Mouse (Mus musculus) right cerebral cortex, postnatal 36 days (tissue): ENCODE data around the gene Ogdh.
"Not testable (repeated sequence)": the region's sequence is repeated elsewhere in the genome, so short reads cannot be mapped to it uniquely, and the experiment has no call there.

Experiments
- DNase-seq, 2 experiments: peaks; one replicate each; pipeline ENCODE4 v3.0.0; 2022; ENCODE audit warnings: low spot score in 2 of 2, mixed read lengths in 1 of 2

Ogdh gene

DNA sequence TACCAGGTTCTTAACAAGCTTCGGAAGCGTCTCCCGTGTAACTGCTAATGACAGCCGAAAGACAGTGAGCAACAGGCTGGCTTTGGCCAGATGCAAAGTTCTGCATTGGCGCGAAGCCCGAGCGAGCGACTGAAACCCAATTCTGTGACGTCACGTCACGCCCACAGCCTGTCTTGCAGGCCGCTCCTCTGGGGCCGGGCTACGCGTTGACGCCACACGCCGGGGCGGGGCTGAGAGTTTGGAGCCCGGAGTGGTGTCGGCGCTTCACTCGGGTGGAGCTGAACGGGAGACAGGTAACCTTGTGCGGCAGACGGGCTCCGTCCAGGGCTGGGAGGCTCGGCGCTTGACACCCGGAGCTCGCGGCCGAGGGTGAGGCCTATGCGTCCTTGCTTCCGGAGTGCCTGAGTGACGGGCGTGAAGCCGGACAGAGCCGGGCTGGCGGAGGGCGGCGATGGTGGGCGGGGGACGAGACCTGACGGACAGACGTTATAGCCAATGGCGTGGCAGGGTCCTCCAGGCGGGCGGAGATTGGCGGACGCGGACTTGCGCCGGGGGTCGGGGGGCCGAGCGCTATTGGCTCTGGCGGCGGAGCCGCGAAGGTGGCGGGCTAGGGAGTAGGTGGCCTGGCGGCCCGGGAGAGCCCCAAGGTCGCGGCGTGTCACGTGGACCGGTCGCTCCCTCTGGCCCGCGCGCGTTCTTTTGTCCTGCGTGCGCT, at the start of gene Ogdh:
Ogdh (plus strand) TSS at position 233 of the 715 bp plus-strand sequence.
- DNase-seq, result peak; percentile 97 to 98

DNA sequence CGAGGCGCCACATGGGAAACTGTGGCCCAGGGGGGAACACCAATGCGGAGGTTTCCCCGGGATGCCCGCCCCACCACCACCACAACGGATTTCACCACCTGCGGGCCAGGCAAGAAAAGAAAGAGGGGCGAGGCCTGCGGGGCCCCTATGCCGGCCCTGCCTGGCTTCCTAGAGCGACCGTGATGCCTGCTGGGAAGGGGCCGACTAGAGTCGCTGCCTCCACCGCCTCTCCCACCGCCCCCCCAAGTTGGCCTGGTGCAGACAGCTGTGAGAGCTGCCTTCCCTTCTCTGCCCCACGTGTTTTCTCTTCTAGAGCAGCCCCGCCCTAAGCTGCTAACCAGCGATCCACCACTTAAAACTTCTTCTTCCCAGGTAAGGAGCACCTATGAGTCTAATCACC, 46.7 kb upstream of the Ogdh start:
- DNase-seq, result no peak

DNA sequence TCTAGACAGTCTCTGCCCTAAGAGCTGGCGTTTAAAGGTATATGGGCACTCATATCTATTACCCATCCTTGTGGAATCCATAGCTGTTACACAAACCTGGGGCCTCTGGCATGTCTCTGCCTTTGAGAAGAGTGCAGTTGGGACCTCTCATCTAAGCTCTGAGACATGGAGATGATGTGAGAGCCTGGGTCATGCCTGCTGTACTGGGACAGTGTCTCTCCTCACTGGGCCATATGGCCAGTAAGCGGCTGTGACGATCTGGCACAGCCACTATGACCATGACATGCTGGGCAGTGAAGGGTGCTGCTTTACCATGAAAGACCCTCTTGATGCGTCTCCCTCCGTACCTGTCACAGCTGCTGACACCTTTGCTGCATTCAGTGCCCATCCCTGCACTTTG, 39.2 kb upstream of the Ogdh start:
- no peak for DNase-seq

DNA sequence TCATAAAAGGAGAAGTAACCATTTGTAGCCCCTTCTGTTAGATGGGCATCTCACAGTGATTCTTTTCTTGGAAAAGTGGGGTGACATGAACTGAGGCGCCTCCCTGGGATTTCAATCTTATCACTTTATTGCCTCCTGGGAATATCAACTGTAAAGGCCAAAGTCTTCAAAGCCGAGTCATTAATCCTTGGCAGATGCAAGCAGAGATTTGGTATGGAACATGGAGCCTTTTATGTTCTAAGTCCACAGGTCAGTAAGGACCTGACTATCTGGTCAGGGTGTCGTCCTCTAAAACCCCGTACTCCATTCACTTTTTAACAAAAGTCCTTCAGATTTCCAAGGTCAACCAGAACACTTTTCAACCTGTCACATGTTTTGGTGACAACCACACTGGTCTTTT, 38.6 kb upstream of the Ogdh start:
- no peak for DNase-seq

DNA sequence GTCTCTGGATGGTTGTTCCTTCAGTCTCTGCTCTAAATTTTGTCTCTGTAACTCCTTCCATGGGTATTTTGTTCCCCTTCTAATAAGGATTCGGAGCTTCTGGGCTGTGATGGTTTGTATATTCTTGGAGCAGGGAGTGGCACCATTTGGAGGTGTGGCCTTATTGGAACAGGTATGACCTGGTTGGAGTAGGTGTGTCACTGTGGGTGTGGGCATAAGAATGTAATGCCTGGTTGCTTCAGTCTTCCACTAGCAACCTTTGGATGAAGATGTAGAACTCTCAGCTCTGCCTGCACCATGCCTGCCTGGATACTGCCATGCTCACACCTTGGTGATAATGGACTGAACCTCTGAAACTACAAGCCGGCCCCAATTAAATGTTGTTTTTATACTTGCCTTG, 36.8 kb upstream of the Ogdh start:
- not testable (repeated sequence) for DNase-seq

DNA sequence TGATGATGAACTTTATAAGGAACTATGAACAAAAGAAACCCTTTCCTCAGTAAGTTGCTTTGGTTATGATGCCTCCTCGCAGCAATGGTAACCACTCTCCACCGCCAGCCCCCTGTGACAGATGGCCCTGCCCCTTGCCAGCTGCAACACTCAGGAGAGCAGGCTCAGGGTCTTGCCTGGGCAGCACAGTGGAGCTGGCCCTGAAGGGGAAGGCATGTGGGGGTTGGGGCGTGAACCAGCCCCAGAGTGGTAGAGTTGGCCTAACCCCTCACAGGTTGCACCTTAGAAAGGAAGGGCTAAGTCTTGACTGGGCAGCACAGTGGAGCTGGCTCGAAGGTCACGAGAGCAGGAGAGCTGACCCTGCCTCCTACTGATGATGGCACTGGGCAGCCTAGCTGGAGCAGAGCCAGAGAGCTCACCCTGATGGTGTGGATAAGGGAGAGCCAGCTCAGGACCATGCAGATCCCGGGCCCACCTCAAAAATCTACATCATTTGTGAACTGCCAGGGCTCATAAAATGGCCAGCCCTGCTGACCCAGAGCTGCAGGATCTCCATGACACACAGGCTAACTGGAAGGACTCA, 34.9 kb upstream of the Ogdh start:
- no peak for DNase-seq

DNA sequence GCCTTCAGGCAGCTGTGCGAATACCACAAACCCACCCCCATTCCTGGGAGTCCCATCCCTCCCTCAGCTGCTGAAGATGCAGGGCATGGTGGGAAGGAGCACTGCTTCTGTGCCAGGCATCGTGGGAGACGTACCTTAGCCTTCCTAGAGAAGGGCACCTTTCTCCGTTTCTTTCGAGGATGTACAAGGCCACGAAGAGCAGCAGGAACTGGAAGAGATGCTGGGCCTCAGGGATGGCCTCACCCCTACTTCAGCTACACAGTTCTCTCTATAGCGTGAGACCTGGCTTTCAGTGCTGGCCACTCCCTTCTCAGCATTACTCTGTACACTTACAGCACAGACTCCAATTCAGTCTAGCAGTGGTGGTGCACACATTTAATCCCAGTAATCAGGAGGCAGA, 32.0 kb upstream of the Ogdh start:
- no peak for DNase-seq

DNA sequence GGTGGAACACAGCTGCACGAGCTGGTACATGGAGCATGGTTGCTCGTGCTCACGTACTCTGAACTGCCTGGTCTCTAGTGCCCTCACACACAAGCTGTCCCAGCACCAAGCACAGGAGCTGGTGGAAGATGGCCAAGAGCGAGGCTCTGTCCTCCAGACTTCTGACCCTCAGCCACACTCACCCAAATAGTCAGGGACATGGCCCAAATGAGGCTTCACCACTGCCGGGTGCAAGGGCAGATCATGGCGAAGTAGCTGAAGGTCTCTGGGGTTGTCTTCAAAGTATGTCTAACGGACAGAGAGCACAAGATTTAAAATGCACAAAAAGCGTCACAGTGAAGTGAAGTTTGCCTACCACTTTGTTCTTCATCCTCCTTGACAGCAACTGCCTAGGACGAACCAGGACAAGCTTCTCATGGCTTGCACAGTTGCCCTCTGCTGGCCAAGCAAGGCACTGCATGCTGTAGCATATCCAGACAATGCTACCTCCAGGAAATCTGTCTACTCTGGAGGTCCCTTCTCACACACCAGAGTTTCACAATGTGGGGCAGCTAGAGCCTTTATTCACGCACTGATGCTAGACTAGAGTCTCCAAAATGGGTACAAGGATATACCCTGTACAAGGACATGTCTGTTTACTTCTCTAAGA, 29.9 kb upstream of the Ogdh start:
- peak in 1 of 2 experiments; percentile 45 for DNase-seq

DNA sequence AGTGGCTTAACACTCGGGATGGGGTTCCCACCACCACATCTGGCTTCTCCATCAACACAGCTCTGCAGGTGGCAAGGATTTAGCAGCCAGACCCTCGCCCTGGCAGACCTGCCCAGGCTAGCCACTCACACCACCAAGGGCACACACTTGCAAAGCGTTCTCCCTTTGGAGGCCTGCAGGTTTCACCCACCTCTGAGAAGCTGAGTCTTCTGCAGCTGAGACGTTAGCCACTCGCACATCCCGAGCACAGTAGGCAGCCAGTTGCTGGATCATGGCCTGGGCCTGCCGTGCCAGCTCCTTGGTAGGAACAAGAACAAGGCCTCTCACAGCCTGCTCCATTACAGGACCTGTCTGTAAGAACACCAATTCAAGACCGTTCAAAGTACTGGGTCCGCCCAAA, 24.8 kb upstream of the Ogdh start:
- no peak for DNase-seq

DNA sequence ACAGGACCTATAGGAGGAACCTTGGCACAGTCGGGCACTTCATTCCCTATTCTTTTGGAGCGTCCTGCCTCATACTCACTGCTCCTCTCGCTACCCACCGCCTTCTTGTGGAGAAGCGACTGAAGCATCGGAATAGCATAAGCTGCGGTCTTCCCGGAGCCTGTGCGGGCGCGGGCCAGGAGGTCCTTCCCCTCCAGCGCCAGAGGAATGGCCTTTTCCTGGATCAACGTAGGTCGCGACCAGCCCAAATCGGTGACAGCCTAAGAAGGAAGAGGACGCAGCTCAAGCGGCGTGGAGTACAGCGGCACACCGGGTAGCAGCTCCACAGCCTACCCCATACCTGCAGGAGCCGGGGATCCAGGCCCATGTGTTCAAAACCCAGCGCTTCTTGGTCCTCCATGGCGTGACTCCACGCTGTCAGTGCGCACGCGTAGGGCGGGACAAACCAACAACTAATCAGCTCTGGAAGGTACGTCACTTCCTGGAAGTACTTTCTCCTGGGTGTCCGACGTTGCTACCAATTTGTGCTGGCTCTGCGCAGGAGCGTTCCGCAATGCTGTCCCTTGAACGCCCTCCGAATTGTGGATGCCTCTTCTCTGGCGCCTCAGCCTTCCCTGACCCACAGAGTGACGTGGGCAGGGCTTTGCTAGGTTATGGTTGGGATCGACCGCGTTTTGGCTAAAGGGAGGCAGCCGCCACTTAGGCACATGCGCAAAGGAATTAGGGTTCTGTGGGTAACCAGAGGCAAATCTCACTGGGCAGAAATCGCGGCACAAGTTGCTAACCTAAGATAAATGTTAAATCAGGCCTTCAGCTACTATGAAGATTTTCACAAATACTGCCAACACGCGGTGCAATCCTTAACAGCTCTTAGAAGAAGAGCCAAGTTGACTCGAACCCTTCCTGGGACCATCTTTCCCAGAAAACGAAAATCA, 23.8 kb upstream of the Ogdh start, which contains the start of gene Ddx56:
Ddx56 (minus strand) TSS at position 453 of the 935 bp plus-strand sequence.
- peak; percentile 92 to 93 for DNase-seq

DNA sequence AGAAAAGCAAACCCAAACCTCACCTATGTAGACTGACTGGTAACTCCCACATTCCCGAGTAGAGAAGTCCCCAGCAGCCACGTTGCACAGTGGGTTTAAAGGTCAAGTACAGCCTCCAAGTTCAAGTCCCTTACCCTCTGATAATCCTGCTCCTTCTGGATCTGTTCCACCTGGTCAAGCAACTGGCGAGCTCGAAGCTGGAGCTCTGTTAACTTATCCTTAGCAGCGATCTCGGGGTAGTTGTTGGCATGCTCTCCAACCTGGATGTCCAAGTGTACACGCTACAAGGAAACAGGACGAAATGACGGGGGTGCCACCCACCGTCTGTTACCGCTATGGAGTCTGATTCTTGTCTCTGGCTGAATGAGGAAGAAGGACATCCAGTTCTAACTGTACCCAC, 17.8 kb upstream of the Ogdh start:
- DNase-seq, result no peak

DNA sequence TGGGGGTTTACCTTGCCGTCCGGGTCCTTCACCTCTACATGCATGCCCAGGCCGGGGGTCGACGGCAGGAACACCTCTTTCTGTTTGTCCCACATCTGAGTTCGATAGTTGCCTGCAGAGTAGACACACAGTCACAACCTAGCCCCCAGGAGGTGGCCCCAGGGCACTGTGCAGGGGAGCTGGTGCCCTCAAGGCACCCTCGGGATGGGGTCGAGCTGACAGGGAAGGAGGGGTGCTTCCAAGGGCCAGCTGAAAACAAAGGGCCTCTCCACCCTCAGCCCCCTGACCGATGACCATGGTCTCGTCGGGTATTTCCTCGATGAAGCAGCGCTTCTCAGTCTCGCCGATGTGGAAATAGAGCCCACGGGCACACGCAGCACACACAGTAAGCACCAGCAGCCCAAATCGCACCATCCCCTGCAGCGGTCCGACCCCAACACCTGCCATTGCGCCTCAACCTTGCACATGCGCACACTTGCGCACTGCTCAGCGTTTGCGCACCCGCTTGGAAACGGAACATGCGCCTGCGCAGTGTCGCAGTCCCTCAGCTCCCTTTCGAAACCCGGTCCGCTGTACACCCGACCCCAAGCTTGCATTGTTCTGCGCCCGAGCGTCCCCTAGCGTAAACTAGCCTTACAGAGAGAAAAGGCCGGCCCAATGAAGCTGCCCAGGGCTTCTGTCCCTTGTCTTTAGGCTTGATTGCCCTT, 16.9 kb upstream of the Ogdh start, which contains the start of gene Tmed4:
Tmed4 (minus strand) TSS at position 484 of the 707 bp plus-strand sequence.
- DNase-seq, result peak; percentile 95

DNA sequence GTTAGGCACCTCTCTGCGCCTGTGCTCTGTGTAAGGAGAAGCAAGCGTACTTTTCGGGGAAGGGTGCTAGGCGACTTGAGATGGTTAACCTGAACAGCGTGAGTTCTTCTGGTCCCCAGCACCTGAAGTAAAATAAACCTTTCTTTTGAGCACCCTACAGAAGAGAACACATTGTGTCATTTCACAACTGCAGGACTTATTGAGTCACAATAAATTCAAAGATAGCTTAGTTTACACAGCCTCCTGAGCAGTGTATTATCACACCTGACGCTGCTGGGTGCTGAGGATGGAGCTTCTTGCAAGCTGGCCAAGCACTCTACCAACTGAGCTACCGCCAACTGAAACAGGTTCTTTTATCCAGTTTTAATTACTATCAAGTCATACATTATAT, 16.3 kb upstream of the Ogdh start:
- no peak for DNase-seq

DNA sequence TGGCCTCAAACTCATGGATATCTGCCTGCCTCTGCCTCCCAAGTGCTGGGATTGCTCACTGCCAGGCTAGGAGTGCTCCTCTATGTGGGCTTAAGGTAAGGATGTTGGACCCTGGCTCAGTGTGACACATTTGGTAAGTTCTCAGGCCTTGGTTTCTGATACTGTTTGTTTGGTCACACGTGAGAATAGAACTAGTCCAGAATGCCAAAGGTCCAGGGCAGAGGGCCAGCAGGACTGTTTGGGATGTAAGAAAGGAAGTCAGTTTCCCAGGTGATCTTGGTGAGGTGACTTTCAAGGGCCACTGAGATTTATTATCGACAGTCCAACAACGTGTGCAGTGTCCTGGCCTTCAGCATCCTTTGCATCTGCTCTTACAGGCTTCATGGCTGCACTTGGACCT, 15.0 kb upstream of the Ogdh start:
- no peak for DNase-seq

DNA sequence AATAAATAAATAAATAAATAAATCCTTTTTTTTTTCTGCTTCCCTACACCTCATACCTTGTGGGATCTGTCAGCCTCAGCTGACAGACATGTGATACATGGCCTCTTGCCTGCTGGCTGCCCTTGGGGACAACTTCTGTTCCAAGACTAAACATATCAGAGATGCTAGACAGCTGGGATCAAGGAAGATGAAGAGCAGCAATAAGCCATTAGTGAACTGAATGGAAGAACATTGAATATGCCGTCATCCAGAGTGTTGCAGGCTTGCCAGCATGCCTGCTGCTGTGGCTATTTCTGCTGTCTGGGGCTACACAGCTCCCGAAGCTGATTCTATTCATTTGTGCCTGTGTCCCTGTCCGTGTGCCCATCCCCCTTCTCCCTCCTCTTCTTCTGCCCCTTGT, 8.5 kb upstream of the Ogdh start:
- DNase-seq, result no peak

DNA sequence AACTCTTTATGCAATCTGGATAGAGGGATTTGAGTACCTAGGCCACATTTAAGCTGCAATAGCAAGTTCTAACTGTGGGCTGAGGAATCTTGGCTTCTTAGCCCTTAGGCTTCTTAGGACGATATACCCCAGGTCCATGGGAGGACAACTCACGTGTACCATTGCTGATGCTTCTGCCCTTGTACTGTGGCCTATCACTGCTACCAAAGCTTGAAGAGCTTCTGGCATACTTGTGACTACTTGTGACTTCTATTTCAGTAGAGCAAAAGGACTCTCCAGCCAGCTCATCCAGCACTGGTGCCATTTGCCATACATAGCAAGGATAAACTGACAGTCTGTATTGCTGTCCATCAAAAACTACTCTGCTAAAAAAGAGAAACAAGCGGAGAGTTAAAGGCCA, 1.3 kb upstream of the Ogdh start:
- no peak for DNase-seq

DNA sequence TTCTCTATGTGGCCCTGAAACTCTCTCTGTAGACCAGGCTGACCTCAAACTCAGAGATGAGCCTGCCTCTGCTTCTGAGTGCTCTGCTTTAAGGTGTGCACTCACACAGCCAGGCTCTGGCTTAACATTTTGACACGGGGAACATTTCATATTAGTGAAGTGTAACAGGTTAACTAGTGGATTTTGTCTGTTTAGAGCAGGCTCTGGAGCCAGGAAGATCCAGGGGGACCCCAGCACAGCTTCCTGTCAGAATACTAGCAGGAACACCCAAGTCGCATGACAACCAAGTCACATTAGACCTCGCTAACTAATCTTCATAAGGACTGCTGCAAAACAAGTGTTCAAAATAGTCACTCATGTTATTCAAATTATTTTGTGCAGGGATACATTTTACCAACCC, 550 bp upstream of the Ogdh start:
- DNase-seq, result no peak

DNA sequence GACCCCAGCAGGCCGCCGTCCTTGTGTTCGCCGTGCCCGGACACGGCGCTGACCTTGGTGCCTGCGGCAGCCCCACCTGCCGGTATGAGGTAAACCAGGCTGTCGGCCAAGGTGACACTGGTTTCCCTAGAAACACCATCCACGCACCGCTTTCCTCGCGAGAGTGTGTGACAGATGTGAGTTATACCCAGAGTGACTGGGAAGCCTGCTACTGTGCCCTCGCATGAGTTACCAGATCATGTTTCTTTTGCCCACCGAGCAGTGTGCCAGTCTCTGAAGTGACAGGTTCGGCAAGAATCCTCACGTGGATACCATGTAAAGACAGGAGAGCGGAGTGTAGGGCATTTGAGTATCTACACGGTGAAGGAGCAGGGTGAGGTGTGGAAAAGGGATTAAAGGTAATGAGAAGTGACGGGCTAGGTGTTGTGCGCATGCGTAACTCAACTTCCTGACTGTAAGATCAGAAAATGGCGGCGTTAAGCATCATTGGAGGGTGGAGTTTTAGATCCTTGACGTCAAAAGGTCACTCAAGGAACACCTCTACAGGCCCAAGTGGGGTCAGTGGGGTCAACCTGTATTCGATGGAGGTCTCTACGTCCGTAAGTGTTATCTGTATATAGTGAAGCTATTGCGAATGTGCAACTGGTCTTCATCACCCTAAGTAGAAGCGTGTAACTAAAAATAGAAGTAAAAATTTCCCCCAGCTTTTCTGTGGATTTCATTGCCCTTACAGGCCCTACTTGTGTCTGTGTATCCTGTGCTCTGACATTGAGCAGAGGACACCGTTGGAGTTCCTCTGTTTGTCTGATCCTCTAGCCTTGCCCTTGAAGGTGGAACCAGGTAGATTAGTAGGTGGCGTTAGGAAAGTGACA, 919 bp downstream of the Ogdh start:
- DNase-seq, result peak; percentile 49 to 50

DNA sequence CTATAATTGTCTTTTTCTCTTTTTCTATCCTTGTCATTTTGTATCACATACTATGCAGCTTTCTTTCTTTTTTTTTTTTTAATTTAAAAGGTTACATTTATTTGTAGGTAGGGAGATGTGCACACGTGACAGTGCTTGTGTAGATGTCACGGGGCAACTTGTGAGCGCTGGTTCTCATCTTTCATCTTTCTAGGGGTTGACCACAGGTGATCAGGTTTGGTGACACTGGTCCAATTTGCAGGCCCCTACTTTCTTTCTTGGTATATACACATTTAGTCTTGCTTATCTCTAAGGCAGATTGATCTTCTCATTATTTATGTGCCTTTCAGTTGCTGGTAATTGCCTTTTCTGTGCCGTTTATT, 1.5 kb downstream of the Ogdh start:
- no peak for DNase-seq

DNA sequence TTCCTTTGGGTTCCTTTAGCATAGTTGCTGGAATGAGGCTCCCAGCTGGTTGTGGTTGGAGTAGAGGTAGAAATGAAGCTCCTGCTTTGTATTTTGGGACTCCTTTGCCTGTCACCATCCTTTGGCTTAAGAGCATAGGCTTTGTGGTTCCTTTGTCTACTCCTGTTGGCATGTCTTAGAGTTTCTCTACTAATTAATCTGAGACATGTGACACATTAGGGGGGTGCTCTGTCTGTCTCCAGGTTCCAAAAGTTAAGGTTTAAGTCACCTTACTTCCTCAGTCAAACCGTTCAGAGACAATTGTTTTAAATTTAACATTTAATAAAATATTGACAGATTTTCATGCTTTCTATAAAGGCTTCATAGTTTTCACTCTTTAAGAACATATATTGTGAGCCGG, 2.2 kb downstream of the Ogdh start:
- no peak for DNase-seq
